Mouse (Mus musculus): ENCODE results near the gene Fbxw4. TPM values are rescaled to one million over a fixed set of nuclear protein-coding genes. Genes with fewer than 3 reads are reported as not detected.

Gene Fbxw4
- polyA plus RNA-seq, 1 experiment from 2014 or later, result 3.4 TPM

DNA sequence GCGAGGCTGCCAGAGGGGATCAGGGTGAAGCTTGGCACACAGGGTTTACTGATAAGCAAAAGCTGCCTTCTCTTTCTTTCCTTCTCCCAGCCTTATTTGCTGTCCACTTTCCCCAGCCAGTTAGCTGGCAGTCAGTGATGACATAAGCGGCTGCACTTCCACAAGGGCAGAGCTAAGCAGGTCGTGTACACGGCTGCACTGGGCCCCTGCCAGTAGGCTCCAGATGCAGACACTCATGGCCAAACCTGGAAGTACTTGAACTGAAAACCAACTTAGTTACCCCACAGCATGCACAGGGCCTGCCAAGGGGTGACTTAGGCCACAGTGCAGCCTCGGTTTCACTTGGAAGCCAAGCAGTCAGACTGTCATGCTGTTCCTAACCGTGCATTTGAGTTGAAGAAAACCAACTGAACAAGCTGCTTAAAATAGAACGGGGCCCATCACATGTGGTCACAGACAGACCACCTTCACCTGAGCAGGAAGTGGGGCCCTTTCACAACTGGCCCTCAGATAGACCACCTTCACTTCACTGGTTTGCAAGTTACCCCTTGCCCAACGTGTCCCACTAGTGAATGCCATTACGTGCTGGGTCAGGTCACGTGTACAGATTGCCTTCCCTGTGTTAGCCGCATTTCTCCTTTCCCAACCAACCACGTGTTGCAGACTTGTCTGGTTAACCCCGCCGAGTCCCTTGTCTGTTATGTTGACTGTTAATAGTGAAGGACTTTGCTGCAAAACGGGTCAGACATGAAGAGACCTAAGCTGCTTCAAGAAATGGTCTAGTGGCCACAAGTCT is 129.7 kb downstream of the Fbxw4 start:
- H3K4me3 ChIP-seq, result no peak overlapping the region
- no peaks in the 10 kb centered on the region for H3K27me3 ChIP-seq
- no peak overlapping the region for H3K9ac ChIP-seq
- no peak overlapping the region for H3K27ac ChIP-seq
- H3K9me3 ChIP-seq (replicated peaks), result no peaks in the 10 kb centered on the region
- H3K36me3 ChIP-seq (ENCODE audit: poor library complexity, severe bottlenecking), result peaks cover 47% of the 10 kb centered on the region
- ATAC-seq, result no peak
- 89% methylated on average over 15 of the region's 15 CpGs for WGBS
- H3K4me1 ChIP-seq, result peaks cover 13% of the 10 kb centered on the region
- H3K4me2 ChIP-seq, result no peak overlapping the region

DNA sequence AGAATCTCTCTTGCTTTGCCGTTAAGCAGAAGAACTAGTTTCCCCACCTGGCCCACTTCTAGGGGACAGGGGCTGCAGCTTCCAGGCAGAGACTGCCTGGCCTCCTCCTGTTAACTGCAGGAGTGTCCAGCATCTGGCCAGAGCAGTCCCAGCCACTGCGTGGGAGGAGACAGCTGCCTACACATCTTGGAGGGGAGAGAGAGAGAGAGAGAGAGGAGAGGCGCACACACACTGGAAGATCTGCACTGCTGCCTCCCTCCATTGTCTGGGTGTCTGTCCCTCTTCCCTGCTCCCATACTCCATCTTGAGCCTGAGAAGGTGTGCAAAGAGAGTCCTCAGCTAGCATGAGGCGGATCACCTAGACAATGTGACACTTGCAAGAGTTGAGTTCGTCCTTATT is 130.8 kb downstream of the Fbxw4 start:
- ATAC-seq, result no peak
- H3K4me2 ChIP-seq, result no peak overlapping the region
- peaks cover 5% of the 10 kb centered on the region for H3K4me1 ChIP-seq
- H3K27me3 ChIP-seq, result no peaks in the 10 kb centered on the region
- H3K9ac ChIP-seq, result no peak overlapping the region
- H3K27ac ChIP-seq, result no peak overlapping the region
- no peaks in the 10 kb centered on the region for H3K9me3 ChIP-seq (replicated peaks)
- peaks cover 51% of the 10 kb centered on the region for H3K36me3 ChIP-seq (ENCODE audit: poor library complexity, severe bottlenecking)
- 89% methylated on average over 5 of the region's 5 CpGs for WGBS
- no peak overlapping the region for H3K4me3 ChIP-seq

Other genes starting within 250 kb of the Fbxw4 start
- gene Poll, start 99.8 kb downstream of the Fbxw4 start, polyA plus RNA-seq (2015; fragmentation: Nextera tagmentation; extraction: Ambion mirVana), result 16.2 and 16.7 TPM in 2 replicates
- gene Gm17018, start 99.7 kb downstream of the Fbxw4 start, polyA plus RNA-seq (2015; fragmentation: Nextera tagmentation; extraction: Ambion mirVana), result 44.0 and 48.1 TPM in 2 replicates
- gene Fgf8, start 82.6 kb upstream of the Fbxw4 start, polyA plus RNA-seq (2015; fragmentation: Nextera tagmentation; extraction: Ambion mirVana), result 1.5 and 2.5 TPM in 2 replicates
- 9.4 and 10.9 TPM in 2 replicates for gene Npm3, start 89.3 kb upstream of the Fbxw4 start, polyA plus RNA-seq (2015; fragmentation: Nextera tagmentation; extraction: Ambion mirVana)
- gene Mgea5, start 123.5 kb upstream of the Fbxw4 start, polyA plus RNA-seq (2015; fragmentation: Nextera tagmentation; extraction: Ambion mirVana), result 85.0 and 88.2 TPM in 2 replicates
- gene Kcnip2, start 155.7 kb upstream of the Fbxw4 start, polyA plus RNA-seq (2015; fragmentation: Nextera tagmentation; extraction: Ambion mirVana), result 2.7 and 3.3 TPM in 2 replicates

Data from forebrain, embryonic 13.5 days (tissue).